Mouse (Mus musculus): ENCODE results near the gene Foxd1.

The Foxd1 gene

GRCm38 (mm10) chr13:98389092-98389491 is 35.0 kb downstream of the Foxd1 start:
- no peak for DNase-seq (ENCODE audit: low read depth)

GRCm38 (mm10) chr13:98390363-98390762 is 36.3 kb downstream of the Foxd1 start:
- DNase-seq (ENCODE audit: low read depth) = no peak

GRCm38 (mm10) chr13:98390771-98391634 is 37.0 kb downstream of the Foxd1 start:
- no peak for DNase-seq (ENCODE audit: low read depth)

DNA sequence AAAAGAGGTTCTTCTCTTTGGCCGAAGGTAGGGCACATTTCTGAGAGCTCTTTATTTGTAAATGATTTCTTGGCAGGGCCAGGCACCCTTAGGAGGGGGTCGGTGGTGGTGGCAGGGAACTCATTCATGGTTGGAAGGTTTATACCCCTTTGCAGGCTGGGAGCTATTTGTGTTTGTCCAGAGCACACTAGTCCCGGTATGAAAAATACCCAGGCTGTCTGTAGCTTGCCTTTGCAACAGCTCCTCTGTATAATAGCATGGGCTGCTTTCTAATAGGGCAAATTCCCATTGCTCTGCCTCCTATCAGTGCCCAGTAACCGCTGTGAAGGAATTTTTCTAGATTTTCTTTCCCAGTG is 37.6 kb downstream of the Foxd1 start:
- no peak for DNase-seq (ENCODE audit: low read depth)

- DNase-seq (ENCODE audit: low read depth) = no peak
These were observed 38.0 kb downstream of the Foxd1 start for GRCm38 (mm10) chr13:98392031-98392430.

DNA sequence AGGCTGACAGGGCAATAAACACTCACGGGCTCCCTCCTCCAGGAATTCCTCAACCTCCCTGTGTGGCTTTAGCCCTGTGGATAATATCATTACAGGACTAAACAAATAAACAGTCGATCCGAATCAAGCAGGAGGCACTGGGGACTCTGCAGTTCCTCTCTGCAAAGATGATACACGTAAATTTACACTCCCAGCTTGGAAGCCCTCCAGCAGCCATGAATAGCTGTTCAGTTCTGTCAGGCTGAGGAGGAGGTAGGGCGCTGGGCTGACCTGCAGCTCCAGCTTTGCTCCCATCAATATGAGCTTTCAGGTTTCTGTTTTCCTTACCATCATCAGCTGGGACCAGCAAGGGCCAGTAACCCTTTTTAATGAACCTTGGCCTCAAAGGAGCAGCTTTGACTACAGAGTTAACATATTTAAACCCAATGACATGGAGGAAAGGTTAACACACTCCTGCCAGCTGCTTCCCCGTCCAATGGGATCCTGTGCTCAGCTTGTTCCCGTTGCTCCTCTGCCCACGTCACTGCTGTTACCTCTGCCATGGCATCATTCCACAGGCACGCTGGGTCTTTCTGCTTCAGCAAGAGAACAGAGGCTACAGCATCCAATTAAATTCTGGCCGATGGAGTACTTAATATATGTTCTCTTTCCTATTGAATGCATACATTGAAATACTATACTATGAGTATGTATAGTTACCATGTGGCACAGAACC is 39.5 kb downstream of the Foxd1 start:
- DNase-seq (ENCODE audit: low read depth) = no peak
